Mouse (Mus musculus): Measurements from ENCODE around the gene Ccdc81. TPM values are rescaled to one million over a fixed set of nuclear protein-coding genes. Genes with fewer than 3 reads are reported as not detected.

The Ccdc81 gene
- polyA plus RNA-seq, 1 experiment from 2014 or later: 0.74 TPM

DNA sequence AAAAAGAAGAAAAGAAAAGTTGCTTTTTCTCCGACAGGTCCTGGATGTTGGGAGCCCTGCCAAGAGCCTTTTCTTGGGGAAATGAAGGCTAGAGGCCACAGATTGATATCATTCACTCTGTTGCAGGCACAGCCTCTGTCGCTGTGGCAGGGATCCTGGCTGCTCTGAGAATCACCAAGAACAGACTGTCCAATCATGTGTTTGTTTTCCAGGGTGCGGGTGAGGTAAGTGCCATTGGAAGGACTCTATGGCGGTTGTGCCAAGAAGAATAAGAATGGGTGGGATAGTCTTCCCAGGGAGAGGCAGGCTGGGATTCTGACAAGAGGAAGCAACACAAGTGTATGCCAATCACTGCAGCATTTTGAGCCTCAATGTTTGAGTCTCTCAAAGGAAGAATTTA is 57.8 kb downstream of the Ccdc81 start:
- DNase-seq (ENCODE audit: low spot score) (no peak), ATAC-seq (ENCODE audit: low FRiP score) (no peak)
- Histone ChIP-seq H3K4me3 (replicated peaks; ENCODE audit: low read length) (no peak overlapping the region), H3K4me1 (replicated peaks; ENCODE audit: control insufficient read depth, insufficient read depth, low read length) (no peaks in the 10 kb centered on the region), H3K27ac (no peak overlapping the region), H3K9me3 (ENCODE audit: control insufficient read depth, low read length) (no peaks in the 10 kb centered on the region), H3K36me3 (replicated peaks; ENCODE audit: control insufficient read depth, insufficient read depth) (no peaks in the 10 kb centered on the region), H3K4me2 (replicated peaks) (no peak overlapping the region), H3K9ac (no peak overlapping the region), H3K27me3 (ENCODE audit: control insufficient read depth, insufficient read depth, low read length) (no peaks in the 10 kb centered on the region)
- 80% methylated on average over 4 of the region's 4 CpGs for WGBS

DNA sequence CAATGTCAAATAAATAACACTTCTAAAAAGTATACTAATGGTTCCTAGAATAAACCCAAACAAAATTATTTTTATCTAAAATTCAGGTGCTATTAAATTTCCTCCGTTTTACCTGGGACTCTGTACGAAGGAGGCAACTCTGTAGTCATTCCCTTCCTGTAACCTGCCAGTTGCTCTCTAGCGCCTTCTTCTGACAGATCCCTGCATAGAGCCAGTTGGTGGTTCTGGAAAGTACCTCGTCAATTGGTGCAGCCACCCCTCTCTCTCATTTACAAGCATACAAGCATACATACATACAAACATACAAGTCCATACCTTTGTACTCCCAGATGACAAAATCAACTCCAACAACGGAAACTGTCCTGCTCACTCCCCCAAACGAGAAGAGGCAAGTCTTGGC is 59.9 kb downstream of the Ccdc81 start:
- Histone ChIP-seq H3K4me1 (replicated peaks; ENCODE audit: control insufficient read depth, insufficient read depth, low read length) (no peaks in the 10 kb centered on the region), H3K27ac (no peak overlapping the region), H3K27me3 (ENCODE audit: control insufficient read depth, insufficient read depth, low read length) (no peaks in the 10 kb centered on the region), H3K4me2 (replicated peaks) (no peak overlapping the region), H3K4me3 (replicated peaks; ENCODE audit: low read length) (no peak overlapping the region), H3K9me3 (ENCODE audit: control insufficient read depth, low read length) (no peaks in the 10 kb centered on the region), H3K9ac (no peak overlapping the region), H3K36me3 (replicated peaks; ENCODE audit: control insufficient read depth, insufficient read depth) (no peaks in the 10 kb centered on the region)
- DNase-seq (ENCODE audit: low spot score): no peak
- 31% methylated on average over 6 of the region's 6 CpGs for WGBS
- no peak for ATAC-seq (ENCODE audit: low FRiP score)

DNA sequence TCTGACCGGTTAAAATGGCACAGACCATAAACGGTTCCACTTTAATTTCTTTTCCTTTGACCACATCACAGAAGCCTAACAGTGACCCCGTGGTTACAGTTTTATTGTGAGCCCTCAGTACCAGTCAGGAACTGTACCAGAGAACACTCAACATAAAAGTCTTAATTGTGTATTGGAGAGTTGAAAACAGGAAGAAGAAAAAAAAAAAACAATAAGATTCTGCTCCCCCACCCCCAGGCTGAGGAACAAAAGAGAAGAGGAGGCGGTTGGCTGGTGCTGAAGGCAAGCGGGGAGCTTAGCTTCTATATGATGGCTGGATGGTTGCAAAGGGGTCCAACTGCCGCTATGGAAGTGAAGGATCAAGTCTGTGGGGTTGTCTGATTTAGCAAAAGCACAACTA is 60.3 kb downstream of the Ccdc81 start:
- H3K9ac ChIP-seq: no peak overlapping the region
- 55% methylated on average over 6 of the region's 6 CpGs for WGBS
- ATAC-seq (ENCODE audit: low FRiP score): no peak

DNA sequence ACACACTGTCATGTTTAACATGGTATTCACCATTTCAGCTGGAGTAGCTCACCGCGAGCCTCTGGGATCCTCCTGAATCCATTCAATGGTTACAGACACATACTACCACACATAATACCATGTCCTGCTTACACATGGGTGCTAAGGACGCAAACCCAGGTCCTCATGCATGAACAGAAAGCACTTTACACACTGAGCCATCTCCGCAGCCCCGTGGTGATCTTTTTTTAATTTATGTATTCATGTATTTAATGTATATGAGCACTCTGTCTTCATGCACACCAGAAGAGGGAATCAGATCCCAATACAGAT is 61.1 kb downstream of the Ccdc81 start:
- ATAC-seq (ENCODE audit: low FRiP score): peak; percentile 32; the same call in 1 of the 2 replicates
- no peak overlapping the region for H3K9ac ChIP-seq
- 91% methylated on average over 5 of the region's 5 CpGs for WGBS
- no peaks in the 10 kb centered on the region for H3K4me1 ChIP-seq (replicated peaks; ENCODE audit: control insufficient read depth, insufficient read depth, low read length)
- H3K4me3 ChIP-seq (replicated peaks; ENCODE audit: low read length): no peak overlapping the region
- H3K4me2 ChIP-seq (replicated peaks): no peak overlapping the region
- no peaks in the 10 kb centered on the region for H3K27me3 ChIP-seq (ENCODE audit: control insufficient read depth, insufficient read depth, low read length)
- H3K9me3 ChIP-seq (ENCODE audit: control insufficient read depth, low read length): no peaks in the 10 kb centered on the region
- H3K36me3 ChIP-seq (replicated peaks; ENCODE audit: control insufficient read depth, insufficient read depth): no peaks in the 10 kb centered on the region
- no peak for DNase-seq (ENCODE audit: low spot score)
- no peak overlapping the region for H3K27ac ChIP-seq

More for the DNA sequence above, 60.3 kb downstream of the Ccdc81 start:
- no peak for DNase-seq (ENCODE audit: low spot score)
- Histone ChIP-seq H3K4me2 (replicated peaks) (no peak overlapping the region), H3K4me1 (replicated peaks; ENCODE audit: control insufficient read depth, insufficient read depth, low read length) (no peaks in the 10 kb centered on the region), H3K9me3 (ENCODE audit: control insufficient read depth, low read length) (no peaks in the 10 kb centered on the region), H3K27me3 (ENCODE audit: control insufficient read depth, insufficient read depth, low read length) (no peaks in the 10 kb centered on the region), H3K4me3 (replicated peaks; ENCODE audit: low read length) (no peak overlapping the region), H3K27ac (no peak overlapping the region), H3K36me3 (replicated peaks; ENCODE audit: control insufficient read depth, insufficient read depth) (no peaks in the 10 kb centered on the region)

DNA sequence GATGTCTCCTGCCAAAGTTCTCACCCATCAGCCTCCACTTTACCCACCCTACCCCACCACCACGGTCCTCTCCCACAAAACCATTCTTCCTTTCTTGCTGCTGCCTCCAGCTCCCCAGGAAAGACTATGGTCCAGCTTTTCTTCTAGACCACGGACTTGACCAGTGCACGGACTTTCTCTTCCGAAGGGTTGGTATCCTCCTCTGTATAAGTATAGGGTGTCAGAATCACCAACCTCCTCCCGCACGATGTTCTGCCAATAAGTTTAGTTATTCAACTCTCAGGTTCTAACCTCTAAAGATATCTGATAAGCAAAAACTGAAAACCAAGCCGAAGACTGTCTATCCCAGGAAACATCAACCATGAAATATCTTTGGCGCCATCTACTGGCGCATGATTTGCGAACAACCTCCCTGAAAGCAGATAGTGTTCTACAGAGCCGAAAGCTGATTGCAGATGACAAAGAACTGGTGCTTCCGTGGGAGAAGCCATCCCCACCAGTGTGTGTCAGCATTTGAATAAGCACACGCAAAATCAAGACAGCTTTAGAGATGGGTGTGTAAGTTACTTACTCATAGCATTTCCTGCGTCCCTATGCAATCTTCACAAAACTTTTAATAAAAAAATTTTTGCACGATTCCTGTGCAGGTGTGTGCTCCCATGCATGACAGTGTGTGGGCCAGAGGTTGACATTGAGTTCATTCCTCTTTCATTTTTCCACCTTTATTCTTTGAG is 61.6 kb downstream of the Ccdc81 start:
- 36% methylated on average over 15 of the region's 15 CpGs for WGBS
- no peak overlapping the region for H3K4me3 ChIP-seq (replicated peaks; ENCODE audit: low read length)

DNA sequence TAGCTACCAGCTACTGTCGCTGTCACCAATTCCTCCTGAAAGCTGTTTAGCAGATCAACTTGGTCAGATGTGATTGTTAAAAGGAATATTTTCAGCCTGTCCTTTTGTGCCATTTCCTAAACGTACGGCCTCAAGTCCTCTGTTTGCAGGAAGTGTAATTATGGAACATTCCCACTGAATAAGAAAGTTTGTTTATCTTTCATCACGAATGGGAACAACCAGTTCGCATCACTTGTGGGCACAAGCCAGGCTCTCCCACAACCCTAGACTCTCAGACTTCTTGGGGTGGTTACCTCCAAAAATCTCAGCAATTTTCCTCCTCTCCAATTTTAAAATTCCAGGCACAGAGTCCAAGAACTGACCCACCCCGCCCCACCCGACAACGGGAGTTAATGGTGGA is 63.7 kb downstream of the Ccdc81 start:
- no peak for ATAC-seq (ENCODE audit: low FRiP score)
- no peak overlapping the region for H3K27ac ChIP-seq
- WGBS: 85% methylated on average over 8 of the region's 8 CpGs

More for the DNA sequence above, 61.6 kb downstream of the Ccdc81 start:
- H3K36me3 ChIP-seq (replicated peaks; ENCODE audit: control insufficient read depth, insufficient read depth): no peaks in the 10 kb centered on the region
- no peaks in the 10 kb centered on the region for H3K4me1 ChIP-seq (replicated peaks; ENCODE audit: control insufficient read depth, insufficient read depth, low read length)
- peak; percentile 80; the same call in 1 of the 2 replicates for ATAC-seq (ENCODE audit: low FRiP score)
- DNase-seq (ENCODE audit: low spot score): peak; percentile 98
- no peak overlapping the region for H3K4me2 ChIP-seq (replicated peaks)
- H3K27ac ChIP-seq: no peak overlapping the region
- H3K9me3 ChIP-seq (ENCODE audit: control insufficient read depth, low read length): no peaks in the 10 kb centered on the region
- no peaks in the 10 kb centered on the region for H3K27me3 ChIP-seq (ENCODE audit: control insufficient read depth, insufficient read depth, low read length)
- H3K9ac ChIP-seq: no peak overlapping the region

DNA sequence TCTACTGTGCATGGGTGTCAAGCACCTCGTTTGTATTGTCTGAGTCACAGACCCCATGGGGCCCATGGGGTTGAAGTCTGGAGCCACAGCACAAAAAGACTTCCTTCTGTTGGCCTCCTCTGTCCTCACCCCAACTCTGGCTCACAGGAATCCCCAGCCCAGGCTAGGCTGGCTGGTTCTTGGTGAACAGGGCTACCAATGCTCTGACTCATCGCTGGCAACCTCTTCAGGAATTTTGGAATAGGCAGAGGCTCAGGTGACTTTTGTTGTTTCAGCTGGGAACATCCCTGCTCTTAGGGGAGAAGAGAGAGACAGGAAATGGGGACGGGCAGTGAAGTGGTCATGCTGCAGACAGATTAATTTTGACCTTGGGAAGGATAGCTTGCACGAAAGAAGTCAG is 65.6 kb downstream of the Ccdc81 start:
- H3K4me1 ChIP-seq (replicated peaks; ENCODE audit: control insufficient read depth, insufficient read depth, low read length): no peaks in the 10 kb centered on the region
- WGBS: 67% methylated on average over 4 of the region's 4 CpGs
- H3K27me3 ChIP-seq (ENCODE audit: control insufficient read depth, insufficient read depth, low read length): no peaks in the 10 kb centered on the region
- H3K4me3 ChIP-seq (replicated peaks; ENCODE audit: low read length): no peak overlapping the region
- no peak overlapping the region for H3K4me2 ChIP-seq (replicated peaks)
- H3K36me3 ChIP-seq (replicated peaks; ENCODE audit: control insufficient read depth, insufficient read depth): no peaks in the 10 kb centered on the region
- DNase-seq (ENCODE audit: low spot score): no peak
- no peak overlapping the region for H3K9ac ChIP-seq
- no peak for ATAC-seq (ENCODE audit: low FRiP score)
- H3K27ac ChIP-seq: no peak overlapping the region
- no peaks in the 10 kb centered on the region for H3K9me3 ChIP-seq (ENCODE audit: control insufficient read depth, low read length)

More for the DNA sequence above, 63.7 kb downstream of the Ccdc81 start:
- H3K9ac ChIP-seq: no peak overlapping the region
- no peaks in the 10 kb centered on the region for H3K36me3 ChIP-seq (replicated peaks; ENCODE audit: control insufficient read depth, insufficient read depth)
- no peaks in the 10 kb centered on the region for H3K9me3 ChIP-seq (ENCODE audit: control insufficient read depth, low read length)
- H3K27me3 ChIP-seq (ENCODE audit: control insufficient read depth, insufficient read depth, low read length): no peaks in the 10 kb centered on the region
- no peak overlapping the region for H3K4me3 ChIP-seq (replicated peaks; ENCODE audit: low read length)
- H3K4me2 ChIP-seq (replicated peaks): no peak overlapping the region
- no peaks in the 10 kb centered on the region for H3K4me1 ChIP-seq (replicated peaks; ENCODE audit: control insufficient read depth, insufficient read depth, low read length)
- DNase-seq (ENCODE audit: low spot score): no peak

DNA sequence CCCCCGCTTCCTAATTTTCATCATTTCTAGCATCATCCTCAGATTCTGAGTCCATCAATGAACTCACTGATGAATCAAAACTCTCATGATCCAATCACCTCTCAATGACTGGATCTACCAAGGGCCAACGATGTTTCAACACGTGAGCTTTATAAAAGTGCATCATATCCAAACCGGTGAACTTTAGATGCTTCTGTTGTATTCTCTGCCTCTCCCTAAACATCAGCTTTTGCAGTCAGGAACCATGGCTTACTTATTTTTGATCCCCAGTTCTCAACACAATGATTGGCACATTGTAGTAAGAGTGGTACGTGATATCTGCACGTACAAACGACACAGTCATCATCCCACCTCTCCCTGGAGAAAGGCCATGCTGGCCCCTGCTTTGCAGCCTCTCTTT is 66.8 kb downstream of the Ccdc81 start:
- Histone ChIP-seq H3K4me3 (replicated peaks; ENCODE audit: low read length) (no peak overlapping the region), H3K27me3 (ENCODE audit: control insufficient read depth, insufficient read depth, low read length) (no peaks in the 10 kb centered on the region), H3K4me1 (replicated peaks; ENCODE audit: control insufficient read depth, insufficient read depth, low read length) (no peaks in the 10 kb centered on the region), H3K4me2 (replicated peaks) (no peak overlapping the region), H3K36me3 (replicated peaks; ENCODE audit: control insufficient read depth, insufficient read depth) (no peaks in the 10 kb centered on the region), H3K9me3 (ENCODE audit: control insufficient read depth, low read length) (no peaks in the 10 kb centered on the region), H3K9ac (no peak overlapping the region), H3K27ac (no peak overlapping the region)
- WGBS: 94% methylated on average over 7 of the region's 7 CpGs
- DNase-seq (ENCODE audit: low spot score) (no peak), ATAC-seq (ENCODE audit: low FRiP score) (no peak)

DNA sequence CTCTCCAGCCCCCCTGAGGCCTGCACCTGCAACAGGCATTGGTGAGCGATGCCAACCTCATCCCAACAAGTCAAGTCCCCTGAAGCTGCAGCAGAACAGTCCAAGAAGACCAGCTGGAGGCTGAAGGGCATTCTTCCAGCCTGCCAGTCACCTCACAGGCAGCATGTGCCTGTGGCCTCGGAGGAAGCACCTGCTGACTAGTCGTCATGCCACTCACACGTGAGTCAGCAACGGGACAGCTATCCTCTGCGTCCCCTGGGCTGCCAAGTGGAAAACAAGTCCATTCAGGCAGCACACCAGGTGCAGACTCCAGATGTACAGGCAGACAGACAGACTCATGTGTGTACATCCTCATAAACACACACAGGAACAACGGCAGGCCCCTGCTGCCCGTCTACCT is 67.9 kb downstream of the Ccdc81 start:
- Histone ChIP-seq H3K9ac (no peak overlapping the region), H3K9me3 (ENCODE audit: control insufficient read depth, low read length) (no peaks in the 10 kb centered on the region), H3K4me3 (replicated peaks; ENCODE audit: low read length) (no peak overlapping the region), H3K4me1 (replicated peaks; ENCODE audit: control insufficient read depth, insufficient read depth, low read length) (no peaks in the 10 kb centered on the region), H3K4me2 (replicated peaks) (no peak overlapping the region), H3K27ac (no peak overlapping the region), H3K27me3 (ENCODE audit: control insufficient read depth, insufficient read depth, low read length) (no peaks in the 10 kb centered on the region), H3K36me3 (replicated peaks; ENCODE audit: control insufficient read depth, insufficient read depth) (no peaks in the 10 kb centered on the region)
- no peak for DNase-seq (ENCODE audit: low spot score)
- WGBS: 59% methylated on average over 8 of the region's 8 CpGs
- peak; percentile 37; the same call in 1 of the 2 replicates for ATAC-seq (ENCODE audit: low FRiP score)

DNA sequence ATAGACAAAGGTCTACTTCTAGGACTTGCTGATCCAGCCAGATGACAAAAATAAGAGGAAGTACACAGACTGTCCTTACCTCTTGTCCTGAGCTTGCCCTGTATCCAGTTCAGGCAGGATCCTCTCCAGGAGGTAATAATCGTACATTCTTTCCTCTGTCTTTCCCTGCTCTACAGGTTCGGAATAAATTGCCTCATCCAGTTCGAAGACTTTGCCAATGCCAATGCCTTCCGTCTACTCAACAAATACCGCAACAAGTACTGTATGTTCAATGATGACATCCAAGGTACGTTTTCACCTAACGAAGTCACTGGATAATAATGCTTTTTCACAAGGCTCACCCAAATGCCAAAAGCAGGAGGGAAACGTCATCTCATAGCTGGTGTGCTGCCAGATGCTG is 69.9 kb downstream of the Ccdc81 start:
- Histone ChIP-seq H3K36me3 (replicated peaks; ENCODE audit: control insufficient read depth, insufficient read depth) (no peaks in the 10 kb centered on the region), H3K9me3 (ENCODE audit: control insufficient read depth, low read length) (no peaks in the 10 kb centered on the region), H3K4me2 (replicated peaks) (no peak overlapping the region), H3K27ac (no peak overlapping the region), H3K9ac (no peak overlapping the region), H3K4me3 (replicated peaks; ENCODE audit: low read length) (no peak overlapping the region), H3K4me1 (replicated peaks; ENCODE audit: control insufficient read depth, insufficient read depth, low read length) (no peaks in the 10 kb centered on the region), H3K27me3 (ENCODE audit: control insufficient read depth, insufficient read depth, low read length) (no peaks in the 10 kb centered on the region)
- DNase-seq (ENCODE audit: low spot score) (no peak), ATAC-seq (ENCODE audit: low FRiP score) (no peak)
- 95% methylated on average over 8 of the region's 8 CpGs for WGBS

Measured in hindbrain, embryonic 14.5 days (tissue).